Mouse (Mus musculus): ENCODE data around the gene Twsg1. TPM values are rescaled to one million over a fixed set of nuclear protein-coding genes. Genes with fewer than 3 reads are reported as not detected.

Gene Twsg1
- total RNA-seq, 2 experiments from 2014 or later: 30.8 to 39.4 TPM

DNA sequence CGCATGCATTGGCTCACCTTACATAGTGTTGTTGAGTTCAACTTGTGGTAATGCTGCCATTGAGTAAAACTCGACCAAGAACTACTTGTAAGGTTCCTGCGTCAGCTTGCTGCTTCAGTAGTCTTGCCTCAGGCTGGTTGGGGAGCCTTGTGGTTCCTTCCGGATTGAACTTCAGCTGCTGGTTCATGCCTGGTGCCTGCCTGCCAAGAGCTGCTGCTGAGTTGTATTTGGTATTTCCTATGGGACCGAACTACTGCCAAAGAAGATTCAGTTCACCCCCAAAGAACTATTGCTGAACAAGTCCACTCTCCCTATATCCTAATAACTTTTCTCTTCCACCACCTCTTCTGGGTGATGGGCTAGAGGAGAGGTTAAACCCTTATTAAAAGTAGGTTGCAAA is 61.5 kb downstream of the Twsg1 start:
- DNase-seq (ENCODE audit: low spot score): no peak

DNA sequence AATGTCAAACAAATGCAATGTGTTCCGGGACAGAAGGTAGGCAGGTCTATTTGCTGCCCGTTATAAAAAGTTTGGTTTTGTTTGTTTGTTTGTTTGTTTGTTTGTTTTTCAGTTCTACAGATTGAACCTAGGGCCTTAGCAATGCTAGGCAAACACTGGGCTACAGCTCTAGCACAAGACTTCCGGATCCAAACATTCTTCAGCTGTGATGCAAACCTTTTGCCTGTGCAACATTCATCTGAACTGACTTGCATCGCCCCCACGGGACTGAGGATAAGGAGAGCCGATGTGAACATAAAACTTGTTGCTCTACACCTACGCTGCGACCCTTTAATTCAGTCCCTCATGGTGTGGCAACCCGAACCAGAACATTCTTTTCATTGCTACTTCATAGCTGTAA is 64.5 kb downstream of the Twsg1 start:
- DNase-seq (ENCODE audit: low spot score): peak; percentile 24

DNA sequence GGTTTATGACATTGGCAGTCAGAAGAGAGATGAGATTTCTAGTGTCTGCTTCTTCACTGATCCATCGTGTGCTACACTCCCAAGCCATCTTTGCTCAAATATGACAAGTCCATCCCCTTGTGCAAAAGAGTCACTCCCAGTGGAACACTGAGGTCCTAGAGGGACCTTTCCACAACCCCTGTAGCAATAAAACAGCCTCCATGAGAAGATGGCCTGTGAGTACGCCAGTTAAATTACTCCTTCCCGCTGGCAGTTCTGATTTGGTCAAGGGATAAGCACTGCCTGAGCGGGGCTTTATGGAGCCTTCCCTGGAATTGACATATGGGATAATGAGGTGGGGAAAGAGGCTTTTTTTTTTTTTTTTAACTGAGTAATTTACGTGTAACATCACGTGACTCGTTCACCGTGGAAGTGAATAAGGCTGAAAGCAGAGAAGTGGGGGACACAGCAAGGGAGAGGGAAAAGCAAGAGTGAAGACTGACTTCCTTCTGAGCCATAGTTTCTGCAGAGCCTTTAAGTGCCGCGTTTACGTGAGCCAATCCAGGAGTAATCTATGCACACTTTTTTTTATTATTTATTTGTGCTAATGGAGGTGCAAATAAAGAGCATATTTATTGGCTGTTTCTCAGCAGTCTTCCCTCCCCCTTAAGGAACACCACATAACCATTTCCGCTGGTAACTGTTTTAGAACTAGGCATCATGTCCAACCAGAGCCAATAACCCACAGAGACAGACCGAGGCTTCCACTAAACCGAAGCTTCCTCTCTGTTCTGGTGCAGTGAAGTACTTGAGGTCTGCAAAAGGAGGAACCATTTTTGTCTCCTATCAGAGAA is 65.1 kb downstream of the Twsg1 start, which contains the start of gene Ralbp1:
Gene Ralbp1, minus strand, starts transcription at position 102 of the 833 bp plus-strand sequence.
- peak; percentile 22 for DNase-seq (ENCODE audit: low spot score)

DNA sequence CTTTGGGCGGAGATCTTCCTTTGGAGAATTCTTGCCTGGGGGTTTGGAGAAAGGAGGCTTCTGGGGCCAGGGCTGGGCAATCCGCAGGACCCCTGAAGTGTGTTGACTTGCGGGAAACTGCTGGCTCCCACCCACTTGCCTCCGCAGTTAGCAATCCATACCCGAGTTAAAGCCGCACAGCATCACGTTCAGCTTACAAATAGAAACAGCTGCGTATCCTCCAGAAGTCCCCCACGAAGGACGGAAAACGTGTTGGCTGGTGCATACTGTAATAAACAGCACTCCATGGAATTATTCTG is 65.7 kb downstream of the Twsg1 start:
- no peak for DNase-seq (ENCODE audit: low spot score)

DNA sequence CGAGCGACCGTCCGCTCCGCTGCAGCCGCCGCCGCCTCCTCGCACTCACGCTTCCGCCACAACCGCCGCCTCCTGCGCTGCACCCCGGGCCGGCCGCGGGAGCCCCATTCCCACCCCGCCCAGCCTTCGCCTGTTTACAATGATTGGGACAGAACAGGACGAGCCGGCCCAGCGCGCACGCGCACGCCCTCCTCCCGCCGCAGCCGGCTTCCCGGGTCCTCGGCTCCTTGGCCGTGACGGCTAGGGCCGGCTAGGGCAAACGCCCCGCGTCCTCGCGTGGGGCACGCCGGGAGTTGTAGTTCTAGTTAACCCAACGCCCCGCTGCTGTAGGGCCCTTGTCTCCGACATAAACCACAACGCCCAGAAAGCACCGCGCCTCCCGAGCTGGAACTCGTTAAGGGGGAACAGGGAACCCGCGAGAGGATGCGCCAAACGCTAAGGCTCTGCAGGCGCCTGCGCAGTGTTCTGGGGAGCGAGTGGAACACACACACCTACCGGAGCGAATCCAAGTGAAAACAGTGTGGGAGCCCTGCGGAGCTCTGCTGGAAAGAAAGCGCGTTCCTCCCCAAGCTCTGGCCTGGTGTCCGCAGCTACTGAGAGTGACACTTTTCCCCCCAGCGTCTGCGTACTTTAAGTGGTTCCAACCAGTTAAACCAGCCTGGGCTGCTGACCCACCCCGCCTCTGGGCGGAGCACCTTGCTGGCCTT is 66.2 kb downstream of the Twsg1 start:
- peak; percentile 99 for DNase-seq (ENCODE audit: low spot score)

DNA sequence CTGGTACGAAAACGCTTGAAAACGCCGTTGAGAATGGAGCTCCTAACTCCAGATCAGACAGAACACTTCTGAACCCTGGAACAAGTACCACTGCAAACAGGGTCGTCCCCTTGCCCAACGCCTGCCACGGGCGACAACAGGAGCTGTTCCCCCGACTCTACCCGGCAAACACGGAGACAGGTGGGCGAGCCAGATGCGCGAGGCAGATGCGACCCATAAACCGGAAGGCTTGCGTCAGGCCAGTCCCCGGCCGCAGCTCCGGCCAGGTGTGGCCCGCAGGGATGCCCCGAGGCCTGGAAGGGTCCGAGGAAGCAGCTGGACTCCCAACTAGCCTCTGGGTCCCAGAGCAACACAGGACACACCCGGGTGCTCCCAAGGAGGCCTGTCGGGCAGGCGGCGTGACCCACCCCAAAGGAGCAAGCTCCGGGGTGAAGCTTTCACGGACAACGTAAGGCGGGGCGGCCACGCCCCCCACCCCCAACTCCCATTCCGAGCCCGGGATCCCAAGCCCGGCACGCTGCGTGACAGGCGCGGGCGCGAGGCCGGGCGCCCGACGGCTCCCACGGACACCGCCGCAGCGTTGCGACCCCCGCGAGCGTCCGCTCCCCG is 66.9 kb downstream of the Twsg1 start:
- DNase-seq (ENCODE audit: low spot score): peak; percentile 36

DNA sequence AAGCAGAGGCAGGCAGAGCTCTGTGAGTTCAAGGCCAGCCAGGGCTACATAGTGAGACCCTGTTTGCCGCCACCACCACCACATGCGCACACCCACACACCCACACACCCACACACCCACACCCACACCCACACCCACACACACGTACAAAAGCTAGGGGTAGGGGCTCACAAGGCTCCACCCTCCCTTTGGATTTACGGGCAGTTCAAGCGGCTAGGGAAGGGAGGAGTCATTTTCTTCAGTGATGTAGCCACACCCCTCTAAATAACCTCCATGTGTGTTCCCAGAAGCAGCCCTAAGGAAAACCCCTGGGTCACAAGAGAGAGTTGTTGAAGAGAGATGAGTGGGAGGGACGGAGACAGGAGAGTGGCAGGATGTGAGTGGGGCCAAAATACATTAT is 74.0 kb downstream of the Twsg1 start:
- DNase-seq (ENCODE audit: low spot score): no peak

DNA sequence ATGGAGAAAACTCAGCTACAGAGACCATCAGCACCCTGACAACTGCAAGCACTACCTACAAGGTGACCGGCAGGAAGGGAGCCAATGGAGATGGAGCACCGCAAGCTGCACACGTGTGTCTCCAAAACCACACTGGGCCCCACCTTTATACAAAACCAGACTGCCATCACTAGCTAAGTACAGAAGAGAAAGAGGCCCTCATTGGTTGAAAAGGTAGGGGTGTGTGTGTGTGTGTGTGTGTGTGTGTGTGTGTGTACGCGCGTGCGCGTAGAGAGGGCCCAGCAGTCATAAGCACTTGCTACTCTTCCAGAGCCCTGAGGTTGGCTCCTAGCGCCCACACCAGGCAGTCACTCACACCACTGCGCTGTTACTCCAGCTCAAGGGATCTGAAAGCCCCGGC is 77.2 kb downstream of the Twsg1 start:
- no peak for DNase-seq (ENCODE audit: low spot score)

DNA sequence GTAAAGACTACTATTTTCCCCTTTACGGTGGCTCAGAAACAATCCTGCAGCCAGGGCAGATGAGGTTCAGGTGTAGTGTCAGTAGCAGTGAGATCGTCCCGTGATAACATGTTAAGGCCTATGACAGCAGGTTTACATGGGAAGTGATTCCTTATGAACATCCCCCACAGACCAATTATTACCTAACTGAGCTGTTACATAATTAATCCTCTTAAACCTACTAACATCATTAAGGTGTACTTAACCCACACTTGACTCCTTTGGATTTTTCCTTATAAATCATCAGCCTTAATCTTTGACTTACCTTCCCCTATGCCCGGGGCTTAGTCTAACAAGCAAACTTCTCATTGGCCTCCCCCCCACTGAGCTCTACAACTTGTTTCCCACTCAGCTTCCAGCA is 77.9 kb downstream of the Twsg1 start:
- no peak for DNase-seq (ENCODE audit: low spot score)

DNA sequence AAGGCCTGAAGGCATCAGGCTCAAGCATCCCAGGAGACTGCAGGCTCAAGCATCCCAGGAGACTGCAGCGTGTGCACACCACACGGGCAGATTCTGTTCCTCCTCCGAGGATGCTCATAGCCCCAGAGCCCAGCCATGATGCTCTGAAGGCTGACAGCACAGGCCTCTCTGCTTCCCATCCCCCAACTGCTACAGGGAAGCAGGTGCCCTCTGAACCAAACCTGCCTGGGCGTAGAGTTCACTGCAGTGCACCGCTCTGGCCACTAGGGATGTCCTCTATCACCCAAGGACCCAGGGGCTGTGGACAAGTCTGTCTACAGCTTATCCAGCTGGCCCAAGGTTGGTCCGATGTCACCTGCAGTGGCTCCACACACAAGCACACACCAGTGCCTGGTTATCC is 78.4 kb downstream of the Twsg1 start:
- DNase-seq (ENCODE audit: low spot score): no peak

DNA sequence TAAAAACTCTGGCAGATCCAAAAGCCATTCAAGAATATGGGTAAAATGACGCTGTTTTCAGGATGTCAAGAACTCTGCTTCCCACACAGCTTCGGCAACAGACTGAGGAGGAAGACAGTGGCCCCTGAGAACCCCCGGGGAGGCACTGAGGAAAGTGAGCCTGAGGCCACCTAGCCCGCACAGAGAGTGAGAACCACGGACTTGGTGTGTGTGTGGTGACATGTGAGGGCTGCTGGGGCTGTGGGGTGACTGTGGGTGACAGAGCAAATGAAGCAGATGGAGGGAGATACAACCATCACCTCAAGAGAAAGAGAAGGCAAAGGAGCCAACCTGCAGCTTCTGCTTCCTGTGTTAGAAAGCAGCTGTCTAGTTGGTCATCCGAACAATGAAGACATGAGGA is 79.0 kb downstream of the Twsg1 start:
- no peak for DNase-seq (ENCODE audit: low spot score)

Other genes starting within 250 kb of the Twsg1 start
- 1 to 10 TPM; 4.6 to 5.1 TPM for gene Rab31, start 178.5 kb downstream of the Twsg1 start, total RNA-seq (2021)
- gene Ppp4r1, start 168.7 kb downstream of the Twsg1 start, total RNA-seq (2021): 10 to 100 TPM; 20.7 to 22.6 TPM
- gene Ralbp1, start 65.4 kb downstream of the Twsg1 start, total RNA-seq (2021): 10 to 100 TPM; 26.1 to 27.3 TPM
- 10 to 100 TPM; 16.3 to 19.6 TPM for gene Ankrd12, start 125.9 kb upstream of the Twsg1 start, total RNA-seq (2021)
- 100 to 1,000 TPM; 702 to 718 TPM for gene Ndufv2, start 150.3 kb upstream of the Twsg1 start, total RNA-seq (2021)
- 10 to 100 TPM; 15.0 to 16.6 TPM for gene Washc1, start 160.3 kb upstream of the Twsg1 start, total RNA-seq (2021)
- 1 to 10 TPM in 1 of 2 experiments, under 1 TPM in 1; 0.75 to 1.2 TPM for gene Ddx11, start 172.3 kb upstream of the Twsg1 start, total RNA-seq (2021)

Data from gastrocnemius, adult 18-20 months (tissue).